Mouse (Mus musculus) intestine, postnatal 0 days (tissue): ENCODE data around the gene Gast. TPM values are rescaled to one million over a fixed set of nuclear protein-coding genes. Genes with fewer than 3 reads are reported as not detected.
"Not testable (repeated sequence)": the region's sequence is repeated elsewhere in the genome, so short reads cannot be mapped to it uniquely, and the experiment has no call there.

Experiments used
- ATAC-seq: fragments of 200-750 bp; cut with Nextera tagmentation; 2 replicates; pipeline ENCODE4 v1.8.0; 2017; ENCODE audit warnings: mild to moderate bottlenecking, moderate TSS enrichment, moderate library complexity
- H3K27ac ChIP-seq: fragments of 300-500 bp; sonication (generic); 2 replicates; pipeline ENCODE4 v1.5.1; 2014; ENCODE audit warnings: mild to moderate bottlenecking, low read depth, low read length, moderate library complexity
- H3K27me3 ChIP-seq: fragments of 300-500 bp; sonication (generic); replicated peaks from 2 replicates; pipeline ENCODE4 v1.6.1; 2014; ENCODE audit warnings: low read length, mixed read lengths; ENCODE audit not compliant: control insufficient read depth, insufficient read depth
- H3K36me3 ChIP-seq: fragments of 300-500 bp; sonication (generic); 2 replicates; pipeline ENCODE4 v1.6.1; 2014; ENCODE audit warnings: mild to moderate bottlenecking, moderate library complexity; ENCODE audit not compliant: control insufficient read depth, insufficient read depth
- H3K4me1 ChIP-seq: fragments of 300-500 bp; sonication (generic); replicated peaks from 2 replicates; pipeline ENCODE4 v1.6.1; 2014; ENCODE audit warnings: antibody characterized with exemption, low read length, mixed read lengths; ENCODE audit not compliant: control insufficient read depth, insufficient read depth
- H3K4me2 ChIP-seq: fragments of 300-500 bp; sonication (generic); replicated peaks from 2 replicates; pipeline ENCODE4 v1.6.1; 2014; ENCODE audit warnings: low read depth, mild to moderate bottlenecking, moderate library complexity
- H3K4me3 ChIP-seq: fragments of 300-500 bp; sonication (generic); 2 replicates; pipeline ENCODE4 v1.5.1; 2014; ENCODE audit warnings: low read depth, low read length
- H3K9ac ChIP-seq: fragments of 300-500 bp; sonication (generic); 2 replicates; pipeline ENCODE4 v1.6.1; 2014; ENCODE audit warnings: mild to moderate bottlenecking, low read depth, low read length
- H3K9me3 ChIP-seq: fragments of 300-500 bp; sonication (generic); 2 replicates; pipeline ENCODE4 v1.6.1; 2016; ENCODE audit warnings: mixed run types; ENCODE audit not compliant: control insufficient read depth
- CTCF ChIP-seq: sonication (generic); IDR thresholded peaks from 2 replicates; pipeline ENCODE4 v1.5.1; 2016; ENCODE audit warnings: low read depth, mild to moderate bottlenecking, control low read depth, antibody characterized with exemption, moderate library complexity
- WGBS: fragments of 180-500 bp; shearing (Covaris S2); extraction: QIAGEN DNeasy Blood & Tissue Kit; methylation state at CpG from one replicate; pipeline ENCODE4 v1.1.7; 2014; 5-methylcytosine and 5-hydroxymethylcytosine counted together
- polyA plus RNA-seq: library from polyadenylated mRNA; unstranded; fragments of >200 nt; fragmentation: Nextera tagmentation; extraction: Ambion mirVana; gene quantifications from 2 replicates; pipeline ENCODE4 v1.2.1, GENCODE M21; 2015

Gene Gast
- polyA plus RNA-seq, 1 experiment from 2014 or later = 1.1 TPM

- ATAC-seq = peak; percentile 57
- WGBS = 1% methylated on average over 49 of the region's 49 CpGs
- H3K4me3 ChIP-seq = peak within 1 kb of the TSS; percentile 71
- no peak within 1 kb of the TSS for H3K27ac ChIP-seq
- H3K27me3 ChIP-seq = peaks cover 38% of the 10 kb centered on the region; the same call in 1 of the 2 replicates
- 0 out of 2 replicates have a peak, but pooled peaks have one; percentile 4 for TF ChIP-seq CTCF
- no peaks in the 10 kb centered on the region for H3K9me3 ChIP-seq
- no peaks in the 10 kb centered on the region; the same call in 1 of the 2 replicates for H3K36me3 ChIP-seq
- peak within 1 kb of the TSS; percentile 100 for H3K4me2 ChIP-seq
- H3K4me1 ChIP-seq = 0 out of 2 replicates have a peak, but pooled peaks cover 2% of the 10 kb centered on the region
- H3K9ac ChIP-seq = peak within 1 kb of the TSS; percentile 57
Observed at GRCm38 (mm10) chr11:100355972-100356818, 22.0 kb downstream of the Gast start, which contains the start of gene Hap1. Gene Hap1 (minus strand): TSS chr11:100356128.

- 21% methylated on average over 9 of the region's 9 CpGs for WGBS
- H3K4me3 ChIP-seq = peak overlapping the region; percentile 71
- ATAC-seq = no peak
- H3K36me3 ChIP-seq = no peaks in the 10 kb centered on the region; the same call in 1 of the 2 replicates
- H3K4me1 ChIP-seq = 0 out of 2 replicates have a peak, but pooled peaks cover 2% of the 10 kb centered on the region
- H3K27ac ChIP-seq = no peak overlapping the region
- H3K4me2 ChIP-seq = peak overlapping the region; percentile 100
- no peak overlapping the region for H3K9ac ChIP-seq
- H3K9me3 ChIP-seq = no peaks in the 10 kb centered on the region
- peaks cover 38% of the 10 kb centered on the region; the same call in 1 of the 2 replicates for H3K27me3 ChIP-seq
- no peak for TF ChIP-seq CTCF
Observed at GRCm38 (mm10) chr11:100356819-100357211, 22.6 kb downstream of the Gast start.

- H3K4me1 ChIP-seq = 0 out of 2 replicates have a peak, but pooled peaks cover 2% of the 10 kb centered on the region
- no peak for ATAC-seq
- no peak overlapping the region for H3K4me3 ChIP-seq
- H3K9ac ChIP-seq = no peak overlapping the region
- H3K27ac ChIP-seq = no peak overlapping the region
- H3K9me3 ChIP-seq = no peaks in the 10 kb centered on the region
- H3K27me3 ChIP-seq = peaks cover 38% of the 10 kb centered on the region; the same call in 1 of the 2 replicates
- TF ChIP-seq CTCF = no peak; the same call in 1 of the 2 replicates
- WGBS = 54% methylated on average over 5 of the region's 5 CpGs
- no peak overlapping the region for H3K4me2 ChIP-seq
- no peaks in the 10 kb centered on the region; the same call in 1 of the 2 replicates for H3K36me3 ChIP-seq
Observed at GRCm38 (mm10) chr11:100357408-100357807, 23.2 kb downstream of the Gast start.

- Histone ChIP-seq H3K27me3 (peaks cover 20% of the 10 kb centered on the region; the same call in 1 of the 2 replicates), H3K9ac (no peak overlapping the region), H3K36me3 (no peaks in the 10 kb centered on the region), H3K4me2 (no peak overlapping the region), H3K4me3 (no peak overlapping the region), H3K9me3 (no peaks in the 10 kb centered on the region), H3K4me1 (no peaks in the 10 kb centered on the region), H3K27ac (no peak overlapping the region)
- 80% methylated on average over 6 of the region's 6 CpGs for WGBS
- ATAC-seq = no peak
- TF ChIP-seq CTCF = peak; percentile 23
Observed at GRCm38 (mm10) chr11:100360175-100360574, 26.0 kb downstream of the Gast start.

GRCm38 (mm10) chr11:100361059-100361458 lies 26.9 kb downstream of the Gast start:
- H3K9me3 ChIP-seq, H3K9ac ChIP-seq, H3K4me2 ChIP-seq, ATAC-seq, H3K36me3 ChIP-seq, H3K27ac ChIP-seq, H3K4me3 ChIP-seq, H3K4me1 ChIP-seq: not testable (repeated sequence)
- WGBS = no CpG with 5 or more reads among the region's 13 CpGs
- peaks cover 19% of the 10 kb centered on the region; the same call in 1 of the 2 replicates for H3K27me3 ChIP-seq

GRCm38 (mm10) chr11:100362209-100362978 lies 28.2 kb downstream of the Gast start:
- Histone ChIP-seq H3K4me3 (no peak overlapping the region), H3K4me2 (no peak overlapping the region), H3K27me3 (peaks cover 11% of the 10 kb centered on the region; the same call in 1 of the 2 replicates), H3K9me3 (no peaks in the 10 kb centered on the region), H3K4me1 (no peaks in the 10 kb centered on the region), H3K9ac (no peak overlapping the region), H3K27ac (no peak overlapping the region), H3K36me3 (no peaks in the 10 kb centered on the region)
- WGBS = 12% methylated on average over 8 of the region's 8 CpGs
- peak; percentile 28; the same call in 1 of the 2 replicates for ATAC-seq
- TF ChIP-seq CTCF = peak; percentile 93
